Mouse (Mus musculus): ENCODE measurements at regions not wholly inside any gene's neighbourhood (a gene's known extent, or its start where the extent isn't known, plus 50 kb on each side); places are given as distances from the start of the nearest gene placed in this dataset.

DNA sequence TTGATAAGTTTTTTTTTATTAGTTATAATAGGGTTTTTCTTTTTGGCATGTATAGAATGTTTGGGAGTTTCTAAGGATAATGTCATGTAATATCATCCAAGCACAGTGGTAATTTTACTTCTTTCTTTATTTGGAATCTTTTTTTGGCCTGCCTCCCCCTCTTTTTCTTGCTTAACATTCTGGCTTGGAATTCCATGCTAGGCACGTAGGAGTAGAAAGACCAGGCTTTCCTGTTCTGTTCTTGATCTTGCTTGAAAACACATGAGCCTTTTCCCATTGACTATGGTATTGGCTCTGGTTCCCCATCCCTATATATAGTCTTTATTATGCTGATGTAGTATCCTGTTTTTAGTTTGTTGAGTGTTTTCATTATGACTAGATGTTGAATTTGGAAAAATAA is 57.8 kb upstream of the Abcb5 start:
- 69% methylated on average over 1 of the region's 1 CpGs for WGBS
- Histone ChIP-seq H3K9ac (ENCODE audit: low read depth, low read length) (no peak overlapping the region), H3K27ac (ENCODE audit: low read depth, low read length) (no peak overlapping the region), H3K4me3 (ENCODE audit: low read depth, low read length) (no peak overlapping the region), H3K9me3 (ENCODE audit: control insufficient read depth) (no peaks in the 10 kb centered on the region), H3K27me3 (replicated peaks; ENCODE audit: control insufficient read depth, insufficient read depth, low read length) (no peaks in the 10 kb centered on the region), H3K36me3 (ENCODE audit: control insufficient read depth, insufficient read depth) (no peaks in the 10 kb centered on the region), H3K4me1 (replicated peaks; ENCODE audit: control insufficient read depth, insufficient read depth, low read length) (no peaks in the 10 kb centered on the region), H3K4me2 (replicated peaks; ENCODE audit: low read depth) (no peak overlapping the region)
- no peak for TF ChIP-seq CTCF (IDR thresholded peaks at IDR 0.05; ENCODE audit: low read depth)
- ATAC-seq, result no peak
